Mouse (Mus musculus): Measurements from ENCODE around the gene Sult1a1.
"Not testable (repeated sequence)": the region's sequence is repeated elsewhere in the genome, so short reads cannot be mapped to it uniquely, and the experiment has no call there.

The Sult1a1 gene

DNA sequence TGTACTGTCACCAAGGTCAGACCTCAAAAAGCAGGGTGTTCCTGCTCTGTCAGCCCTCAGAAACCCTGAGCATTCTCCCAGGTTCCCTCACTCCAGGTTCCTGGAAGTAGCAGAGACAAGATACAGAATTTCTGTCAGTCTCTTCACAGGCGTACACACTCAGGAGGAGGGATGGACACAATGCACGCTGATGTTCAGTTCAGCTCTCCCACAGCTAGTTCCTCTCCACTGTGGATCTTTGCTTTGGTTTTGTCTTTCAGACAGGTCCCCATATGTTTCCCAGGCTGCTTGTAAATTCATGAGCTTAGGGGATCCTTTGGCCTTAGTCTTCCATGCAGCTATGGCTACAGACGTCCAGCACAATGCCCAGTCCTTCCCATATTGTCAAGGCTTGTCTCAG lies 20.7 kb upstream of the Sult1a1 start:
- no peak for DNase-seq (ENCODE audit: low spot score in 2 of 2)

DNA sequence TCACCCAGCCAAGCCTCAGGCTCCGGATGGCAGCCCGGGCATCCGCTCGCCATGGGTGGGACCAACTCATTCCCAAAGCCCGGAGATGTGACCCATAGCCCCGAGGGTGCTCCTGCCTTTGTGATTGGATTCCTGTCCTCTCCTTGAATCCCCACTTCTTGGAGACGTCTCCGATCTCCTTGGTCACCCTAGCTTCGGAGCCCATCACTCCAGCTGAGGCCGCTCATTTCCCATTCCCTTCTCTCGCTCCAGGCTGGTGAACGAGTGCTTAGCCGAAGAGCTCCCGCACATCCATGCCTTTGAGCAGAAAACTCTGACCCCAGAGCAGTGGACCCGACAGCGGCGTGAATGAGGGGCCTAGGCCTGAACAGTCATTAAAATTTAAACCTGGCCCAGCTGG lies 20.1 kb upstream of the Sult1a1 start:
- DNase-seq (ENCODE audit: low spot score in 2 of 2) = no peak

DNA sequence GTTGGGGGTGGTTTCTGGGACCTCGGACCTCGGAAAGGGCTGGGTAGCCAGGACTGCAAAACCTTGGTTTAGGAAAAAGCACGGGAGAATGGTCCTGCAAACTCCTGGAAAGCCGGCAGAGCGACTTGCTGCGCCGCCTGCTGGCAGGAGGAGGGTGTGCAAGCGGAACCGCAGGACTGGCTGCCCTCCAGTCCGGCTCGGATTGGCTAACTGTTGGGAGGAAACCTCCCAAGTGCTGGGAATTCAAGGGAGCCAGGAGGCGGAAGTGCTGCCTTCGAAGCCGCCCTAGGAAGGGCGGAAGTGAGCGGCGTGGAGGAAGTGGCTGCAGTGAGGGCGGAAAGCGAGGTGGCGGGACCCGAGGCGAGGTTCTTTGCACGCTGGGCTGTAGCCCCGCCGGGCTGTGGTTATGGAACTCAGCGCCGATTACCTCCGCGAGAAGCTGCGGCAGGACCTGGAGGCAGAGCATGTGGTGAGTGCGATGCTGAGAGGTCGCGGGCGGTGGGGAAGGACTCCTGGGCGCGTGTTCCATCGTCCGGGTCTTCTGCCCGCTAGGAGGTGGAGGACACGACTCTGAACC lies 19.5 kb upstream of the Sult1a1 start, which contains the start of gene Slx1b:
TSS of gene Slx1b (minus strand) at position 154 of the 577 bp plus-strand sequence.
- DNase-seq (ENCODE audit: low spot score in 2 of 2) = peak; percentile 79 to 83

DNA sequence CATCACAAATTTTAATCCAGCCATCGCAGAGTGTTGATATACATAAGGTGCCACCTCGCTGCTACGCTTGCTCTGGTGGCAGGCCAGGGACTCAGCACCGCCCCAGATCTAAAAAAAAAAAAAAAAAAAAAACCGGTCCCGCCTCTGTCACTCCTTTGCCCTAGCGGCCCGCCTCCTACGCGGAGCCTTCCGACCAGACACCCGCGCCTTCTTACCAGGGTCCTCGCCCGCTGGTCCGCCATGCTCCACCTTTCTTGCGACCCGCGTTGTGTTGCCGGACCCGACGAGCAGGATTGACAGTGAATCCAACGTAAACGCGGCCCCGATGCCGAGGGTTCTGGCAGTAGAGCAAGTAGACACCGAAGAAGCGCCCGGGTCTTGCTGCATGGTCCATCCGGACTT lies 19.0 kb upstream of the Sult1a1 start, which contains the start of gene Bola2:
TSS of gene Bola2 (plus strand) at position 192 of the 402 bp plus-strand sequence.
- DNase-seq (ENCODE audit: low spot score in 2 of 2) = peak; percentile 54 to 66

GRCm38 (mm10) chr7:126694441-126695051 lies 18.3 kb upstream of the Sult1a1 start:
- no peak for DNase-seq (ENCODE audit: low spot score in 2 of 2)

GRCm38 (mm10) chr7:126693781-126694180 lies 17.5 kb upstream of the Sult1a1 start:
- DNase-seq (ENCODE audit: low spot score in 2 of 2) = no peak

- peak; percentile 71 to 84 for DNase-seq (ENCODE audit: low spot score in 2 of 2)
Measured at GRCm38 (mm10) chr7:126693256-126693655, 17.0 kb upstream of the Sult1a1 start.

GRCm38 (mm10) chr7:126692426-126692825 lies 16.2 kb upstream of the Sult1a1 start:
- no peak for DNase-seq (ENCODE audit: low spot score in 2 of 2)

GRCm38 (mm10) chr7:126691676-126692075 lies 15.4 kb upstream of the Sult1a1 start:
- no peak for DNase-seq (ENCODE audit: low spot score in 2 of 2)

GRCm38 (mm10) chr7:126690737-126691136 lies 14.5 kb upstream of the Sult1a1 start:
- no peak for DNase-seq (ENCODE audit: low spot score in 2 of 2)

- DNase-seq (ENCODE audit: low spot score in 2 of 2) = no peak
Measured at GRCm38 (mm10) chr7:126689021-126689420, 12.8 kb upstream of the Sult1a1 start.

GRCm38 (mm10) chr7:126688156-126688555 lies 11.9 kb upstream of the Sult1a1 start:
- not testable (repeated sequence) for DNase-seq (ENCODE audit: low spot score in 2 of 2)

DNA sequence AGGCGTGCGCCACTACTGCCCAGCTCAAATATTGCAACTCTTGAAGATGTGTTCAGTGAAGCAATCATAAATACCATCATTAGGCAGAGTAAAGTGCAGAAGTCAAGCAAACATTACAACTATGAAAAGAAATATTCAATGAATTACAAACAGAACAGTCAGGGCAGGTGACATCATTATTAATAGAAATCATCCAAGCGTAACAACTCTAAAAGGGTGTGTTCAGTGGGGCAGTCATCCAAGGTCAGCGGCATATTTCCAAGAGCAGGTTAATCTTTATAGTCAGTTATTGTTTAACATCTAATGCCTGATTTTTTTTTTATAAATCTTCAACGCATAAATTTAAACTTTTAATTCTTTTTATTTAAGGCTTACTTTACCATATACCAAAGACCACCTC lies 5.0 kb upstream of the Sult1a1 start:
- DNase-seq (ENCODE audit: low spot score in 2 of 2) = no peak

DNA sequence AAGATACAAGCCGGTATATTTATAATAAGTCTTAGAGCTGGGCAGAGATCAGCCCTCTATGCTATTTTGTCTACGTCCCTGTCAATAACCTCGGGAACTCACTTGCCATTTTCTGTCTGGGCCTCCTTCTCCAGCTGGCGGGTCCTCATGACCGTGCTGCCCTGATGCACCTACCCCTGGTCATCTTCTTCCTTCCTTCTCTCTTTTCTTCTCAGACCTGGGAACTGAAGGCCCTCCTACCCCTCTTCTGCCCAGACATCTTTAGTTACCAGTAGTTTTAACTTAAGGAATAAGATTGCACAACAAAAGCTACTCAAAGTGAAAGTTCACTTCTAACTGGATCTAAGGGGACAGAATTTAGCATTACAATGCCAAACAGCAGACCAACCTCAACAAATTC lies 3.5 kb upstream of the Sult1a1 start:
- DNase-seq (ENCODE audit: low spot score in 2 of 2) = no peak

DNA sequence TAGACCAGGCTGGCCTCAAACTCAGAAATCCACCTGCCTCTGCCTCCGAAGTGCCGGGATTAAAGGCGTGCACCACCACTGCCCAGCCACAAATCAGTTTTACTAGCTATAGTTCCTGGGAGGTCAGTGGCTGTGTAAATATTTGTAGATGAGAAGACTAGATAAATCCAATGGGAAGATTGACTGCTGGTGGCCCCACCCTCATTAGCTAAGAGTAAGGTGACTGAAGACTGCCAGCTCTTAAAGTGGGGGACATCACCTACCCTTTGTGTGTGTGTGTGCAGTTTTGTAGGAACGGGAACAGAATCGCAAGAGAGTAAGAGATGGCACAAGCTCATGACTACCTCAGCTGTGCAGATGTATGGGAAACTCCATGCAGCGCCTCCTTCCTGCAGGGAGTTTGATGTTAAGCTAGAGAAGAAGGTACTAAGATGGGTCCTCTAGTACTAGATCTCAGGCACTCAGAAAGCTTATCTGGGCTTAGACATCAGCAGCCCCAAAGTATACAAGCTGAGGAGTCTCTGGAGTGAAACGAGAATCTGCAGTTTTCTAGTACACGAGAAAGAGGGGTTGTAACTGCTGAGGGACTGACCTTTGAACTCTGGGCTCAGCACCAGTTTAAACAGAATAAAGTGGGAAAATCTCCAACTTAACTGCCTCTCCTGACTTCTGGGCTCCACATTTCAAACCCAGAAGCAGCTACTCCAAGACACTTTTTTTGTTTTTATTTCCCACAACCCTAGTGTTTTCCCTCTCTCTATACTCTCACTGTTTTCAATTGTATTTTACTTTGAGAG lies 2.5 kb upstream of the Sult1a1 start:
- no peak for DNase-seq (ENCODE audit: low spot score in 2 of 2)

- no peak for DNase-seq (ENCODE audit: low spot score in 2 of 2)
Measured at GRCm38 (mm10) chr7:126676631-126677220, 494 bp upstream of the Sult1a1 start.

GRCm38 (mm10) chr7:126675104-126675503 lies 1.1 kb downstream of the Sult1a1 start:
- DNase-seq (ENCODE audit: low spot score in 2 of 2) = no peak

DNA sequence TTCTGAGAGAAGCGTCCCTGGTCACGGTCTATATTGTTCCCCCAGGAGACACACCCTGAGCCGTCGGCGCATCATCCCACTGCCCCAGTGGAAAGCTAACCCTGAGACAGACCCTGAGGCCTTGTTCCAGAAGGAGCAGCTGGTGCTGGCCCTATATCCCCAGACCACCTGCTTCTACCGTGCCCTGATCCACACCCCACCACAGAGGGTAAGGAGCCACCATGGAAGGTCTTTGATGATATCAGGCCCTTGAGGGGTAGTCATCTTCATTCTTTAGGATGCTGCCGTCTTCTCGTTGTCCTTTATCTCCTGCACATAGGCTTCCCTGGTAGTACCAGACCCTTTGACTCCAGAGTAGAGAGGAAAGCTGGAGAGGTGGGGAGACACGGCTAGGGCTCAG lies 4.1 kb downstream of the Sult1a1 start:
- no peak for DNase-seq (ENCODE audit: low spot score in 2 of 2)

DNA sequence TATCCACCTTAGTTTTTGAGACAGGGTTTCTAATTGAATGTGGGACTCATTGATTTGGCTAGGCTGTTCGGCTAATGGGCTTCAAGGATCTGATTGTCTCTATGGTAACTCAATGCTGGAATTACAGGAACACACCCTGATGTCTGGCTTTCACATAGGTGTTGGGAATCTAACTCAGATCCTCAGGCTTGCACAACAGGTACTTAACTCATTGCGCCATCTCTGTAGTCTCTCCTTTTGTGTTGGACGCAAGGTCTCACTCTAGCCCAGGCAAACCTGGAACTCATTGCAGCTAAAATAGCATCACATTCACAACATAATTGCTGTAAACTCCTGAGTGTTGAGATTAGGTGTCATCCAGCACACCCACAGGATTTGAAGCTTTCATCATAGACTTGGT lies 6.1 kb downstream of the Sult1a1 start:
- no peak for DNase-seq (ENCODE audit: low spot score in 2 of 2)

DNA sequence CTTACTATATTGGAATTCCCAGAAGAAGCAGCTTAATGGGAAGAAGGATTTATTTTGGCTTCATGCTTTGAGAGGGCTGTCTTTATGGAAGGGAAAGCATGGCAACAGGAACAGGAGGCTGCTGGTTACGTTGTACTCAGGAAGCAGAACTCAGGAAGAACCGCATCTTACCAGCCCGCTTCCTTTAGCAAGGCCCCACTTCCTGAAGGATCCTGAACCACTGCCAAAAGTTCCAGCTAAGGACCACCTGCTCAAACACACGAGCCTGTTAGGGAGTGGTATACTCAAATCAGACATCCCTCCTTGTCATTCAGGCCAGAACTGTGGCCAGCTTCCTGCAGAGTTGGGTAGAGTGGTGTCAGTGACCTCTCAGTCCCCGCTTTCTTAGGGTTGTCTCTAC lies 7.8 kb downstream of the Sult1a1 start:
- DNase-seq (ENCODE audit: low spot score in 2 of 2) = no peak

DNA sequence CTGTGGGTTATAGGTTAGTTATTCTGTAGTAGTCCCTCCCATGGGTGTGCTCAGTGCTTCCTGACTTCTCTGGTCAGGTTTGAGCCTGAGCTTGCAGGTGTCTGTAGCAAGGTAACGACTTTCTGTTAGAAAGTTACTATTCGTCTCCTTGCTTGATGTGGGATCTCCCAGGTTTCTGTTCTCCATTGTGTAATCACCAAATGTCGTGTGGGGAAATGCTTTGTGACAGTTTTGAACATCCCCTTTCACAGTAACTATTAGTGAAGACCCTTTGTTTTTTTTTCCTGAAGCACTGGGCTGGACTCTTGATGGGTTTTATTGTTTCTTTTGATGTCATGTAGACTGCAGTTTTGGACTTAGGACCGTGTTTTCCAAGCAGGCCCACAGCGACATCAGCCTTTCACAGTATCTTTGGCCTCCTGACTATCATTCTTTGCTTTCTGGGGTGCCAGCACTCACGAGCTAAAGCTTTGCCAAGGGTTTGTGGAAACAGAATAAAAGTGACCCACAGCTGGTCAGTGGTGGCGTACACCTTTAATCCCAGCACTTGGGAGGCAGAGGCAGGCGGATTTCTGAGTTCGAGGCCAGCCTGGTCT lies 8.6 kb downstream of the Sult1a1 start:
- DNase-seq (ENCODE audit: low spot score in 2 of 2) = no peak

GRCm38 (mm10) chr7:126665269-126665668 lies 11.0 kb downstream of the Sult1a1 start:
- no peak for DNase-seq (ENCODE audit: low spot score in 2 of 2)
